Mouse (Mus musculus): Measurements from ENCODE around the gene Ankrd65.
"Not testable (repeated sequence)": the region's sequence is repeated elsewhere in the genome, so short reads cannot be mapped to it uniquely, and the experiment has no call there.

Ankrd65 gene

DNA sequence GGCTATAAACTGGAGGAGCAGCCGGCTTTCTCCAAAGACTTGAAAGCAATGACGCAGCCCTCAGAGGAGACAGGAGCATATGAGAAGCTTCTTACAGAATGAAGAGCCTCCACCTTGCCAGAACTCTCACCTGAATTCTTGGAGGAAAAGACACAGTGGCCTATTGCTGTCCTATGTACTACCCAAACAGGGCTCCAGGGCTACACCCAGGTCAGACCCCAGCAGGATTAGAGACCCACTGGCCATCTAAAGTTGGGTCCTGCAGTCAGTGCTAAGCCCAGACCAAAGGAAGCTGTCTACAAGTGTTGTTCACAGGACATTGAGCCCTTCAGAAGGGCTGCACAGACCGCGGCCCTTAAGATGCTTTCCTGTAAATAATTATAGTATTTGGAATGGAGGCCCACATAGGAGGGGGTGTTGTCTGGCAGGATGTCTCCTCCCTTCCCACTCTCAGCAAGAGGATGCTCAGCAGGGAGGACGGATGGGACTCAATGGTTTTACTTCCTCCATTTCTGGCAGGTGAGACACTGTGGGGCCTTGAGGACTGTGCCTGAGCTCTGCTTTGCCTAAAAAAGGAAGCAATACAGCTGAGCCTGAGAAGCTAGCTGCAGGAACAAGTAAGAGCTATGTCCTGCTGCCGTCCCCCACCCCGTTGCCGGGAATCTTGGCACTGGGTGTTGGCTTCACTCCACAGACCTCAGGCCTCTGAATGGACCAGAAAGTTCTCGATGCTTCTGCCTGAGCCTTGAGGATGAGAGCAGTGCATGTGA is 15.1 kb upstream of the Ankrd65 start:
- in situ Hi-C loops (cut with MboI, MseI): no loop called here

DNA sequence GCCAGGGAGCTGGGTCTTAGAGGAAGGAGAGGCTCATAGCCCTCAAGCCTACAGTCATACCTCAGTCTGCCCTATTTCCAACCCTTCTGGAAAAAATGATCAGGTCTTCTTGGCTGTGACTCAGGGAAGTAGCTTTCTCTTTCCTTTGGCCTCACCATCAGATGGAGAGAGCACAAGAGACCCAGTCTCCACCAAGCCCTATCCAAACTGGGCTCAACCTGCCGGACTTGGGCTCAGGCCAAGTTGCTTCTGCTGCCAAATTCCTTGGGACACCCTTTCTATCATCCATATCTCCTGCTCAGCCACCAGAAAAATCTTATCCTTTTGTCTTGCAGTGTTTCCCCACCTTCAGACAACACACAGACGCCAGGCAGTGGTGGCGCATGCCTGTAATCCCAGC is 14.4 kb upstream of the Ankrd65 start:
- in situ Hi-C loops (cut with MboI, MseI): no loop called here

DNA sequence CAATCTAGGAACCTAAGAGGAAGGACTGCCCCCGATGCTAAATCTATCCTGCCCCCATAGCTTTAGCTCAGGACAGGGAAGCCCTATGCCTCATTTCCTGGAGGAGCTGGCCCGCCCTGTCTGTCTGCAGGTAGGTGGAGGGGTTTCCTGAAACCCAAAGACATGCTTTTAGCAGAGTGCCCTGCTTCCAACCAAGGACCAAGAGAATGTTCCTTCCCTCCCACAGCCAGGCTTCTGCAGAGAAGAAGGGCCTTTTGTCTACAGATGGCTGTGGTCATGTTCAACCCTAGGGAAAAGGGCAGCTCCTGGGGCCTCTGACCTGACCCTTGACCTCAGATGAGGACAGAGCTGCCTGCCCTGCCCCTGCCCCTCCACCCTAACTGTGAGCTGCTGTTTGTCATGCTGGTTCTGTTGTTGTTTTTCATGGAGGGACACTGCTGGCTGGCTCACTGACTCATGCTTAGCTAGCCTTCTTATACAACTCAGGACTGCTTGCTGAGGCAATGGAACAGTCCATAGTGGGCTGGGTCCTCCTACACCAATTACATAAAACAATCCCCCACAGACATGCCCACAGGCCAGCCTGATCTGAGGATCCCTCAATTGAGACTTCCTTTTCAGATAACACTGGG is 13.4 kb upstream of the Ankrd65 start:
- in situ Hi-C loops (cut with MboI, MseI): no loop called here

- in situ Hi-C loops (cut with MboI, MseI): no loop called here
These were observed 12.4 kb upstream of the Ankrd65 start for GRCm38 (mm10) chr4:155777816-155778215.

- in situ Hi-C loops (cut with MboI, MseI): no loop called here
These were observed 10.7 kb upstream of the Ankrd65 start for GRCm38 (mm10) chr4:155779498-155779897.

GRCm38 (mm10) chr4:155780895-155781294 is 9.3 kb upstream of the Ankrd65 start:
- in situ Hi-C loops (cut with MboI, MseI): no loop called here

DNA sequence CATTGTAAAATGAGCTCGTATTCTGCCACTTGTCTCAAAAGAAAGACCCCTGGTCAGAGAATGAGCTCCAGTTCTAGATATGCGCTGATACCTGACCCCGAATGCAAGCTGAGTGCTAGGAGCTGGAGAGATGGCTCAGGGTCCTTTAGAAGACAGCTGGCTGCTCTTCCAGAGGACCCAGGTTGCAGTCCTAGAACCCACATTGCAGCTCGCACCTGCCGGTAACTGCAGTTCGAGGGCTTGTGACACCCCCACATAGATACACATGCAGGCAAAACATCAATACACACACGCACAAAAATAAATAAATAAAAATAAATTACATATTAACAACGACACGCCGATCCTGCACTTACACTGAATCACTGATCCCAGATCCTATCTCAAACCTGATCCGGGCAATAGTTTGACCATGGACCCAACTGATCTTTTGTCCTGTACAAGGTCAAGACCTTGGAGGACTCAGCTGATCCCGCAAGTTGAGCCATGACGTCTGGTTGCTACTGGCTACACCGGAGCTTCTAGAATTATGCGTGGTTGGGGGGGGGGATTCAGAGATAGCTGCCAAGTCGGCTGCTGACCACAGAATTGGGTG is 6.7 kb upstream of the Ankrd65 start:
- in situ Hi-C loops (cut with MboI, MseI): no loop called here

DNA sequence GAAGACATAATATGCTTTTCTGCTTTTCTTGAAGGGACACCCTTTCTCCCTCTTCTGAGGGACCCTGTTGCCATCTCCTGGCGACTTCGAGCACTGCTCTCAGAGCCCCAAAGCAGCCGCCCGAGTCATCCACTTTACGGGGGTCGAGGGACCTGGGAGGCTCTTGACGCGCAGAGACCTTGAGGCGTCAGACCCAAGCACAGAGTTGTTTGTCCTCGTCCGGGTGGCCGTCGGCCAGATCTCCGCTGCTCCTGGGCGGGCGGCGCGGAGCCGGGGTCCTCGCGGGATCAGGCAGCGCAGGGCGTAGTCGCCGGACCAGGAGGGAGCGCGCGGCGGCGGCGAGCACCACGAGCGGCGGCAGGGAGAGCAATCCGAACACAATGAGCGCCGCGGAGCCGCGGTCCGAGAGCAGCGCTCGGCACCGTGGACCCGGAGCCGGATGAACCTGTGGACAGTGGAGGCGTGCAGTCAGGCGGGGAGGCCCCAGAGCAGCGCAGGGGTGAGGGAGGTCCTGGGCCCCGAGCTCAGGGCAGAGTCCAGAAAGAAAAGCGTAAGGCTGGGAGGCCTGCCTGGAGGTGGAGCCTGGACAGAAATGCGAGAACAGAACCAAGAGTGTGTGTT is 6.0 kb upstream of the Ankrd65 start:
- in situ Hi-C loops (cut with MboI, MseI): no loop called here

DNA sequence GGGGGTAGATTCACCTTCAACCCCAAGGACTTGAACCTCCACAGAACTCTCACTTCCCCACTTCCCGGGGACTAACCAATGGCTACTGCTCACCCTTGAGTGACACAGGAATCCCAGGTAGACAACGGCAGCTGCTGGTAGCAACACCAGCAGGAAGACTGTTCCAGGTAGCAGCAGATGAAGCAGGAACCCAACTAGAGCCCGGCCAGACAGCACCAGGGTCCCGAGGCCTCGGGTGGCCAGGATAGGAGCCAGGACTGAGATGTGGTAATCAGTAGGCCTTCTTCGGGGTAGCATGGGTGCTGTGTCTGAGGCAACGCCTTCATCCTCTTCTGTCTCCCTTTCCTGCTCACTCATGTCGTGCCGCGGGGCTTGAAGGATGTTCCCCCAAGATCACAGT is 5.0 kb upstream of the Ankrd65 start:
- in situ Hi-C loops (cut with MboI, MseI): no loop called here

- in situ Hi-C loops (cut with MboI, MseI): no loop called here
These were observed 4.4 kb upstream of the Ankrd65 start, which contains the start of gene Tmem88b for GRCm38 (mm10) chr4:155785819-155786218. Gene Tmem88b (minus strand): TSS chr4:155785874.

DNA sequence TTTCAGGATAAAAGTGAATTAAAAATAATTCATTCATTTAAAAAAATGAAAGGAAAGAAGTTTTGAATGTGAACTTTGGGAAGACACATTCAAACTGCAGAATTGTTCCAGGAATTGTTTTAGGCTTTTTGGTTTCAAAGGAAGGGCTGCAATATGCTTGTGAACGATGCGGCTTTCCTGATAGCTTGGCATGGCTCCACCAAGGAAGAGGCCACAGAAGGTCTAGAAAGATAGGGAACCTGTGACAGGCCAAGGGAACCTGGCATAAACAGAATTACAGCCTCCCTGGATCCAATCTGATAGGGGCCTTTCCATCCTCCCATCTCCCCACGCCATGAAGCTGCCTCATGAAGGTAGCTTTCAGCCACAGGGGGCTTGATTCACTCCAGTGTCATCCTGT is 1.9 kb upstream of the Ankrd65 start:
- in situ Hi-C loops (cut with MboI, MseI): no loop called here

GRCm38 (mm10) chr4:155788833-155789232 is 1.4 kb upstream of the Ankrd65 start:
- in situ Hi-C loops (cut with MboI, MseI): not testable (repeated sequence)

DNA sequence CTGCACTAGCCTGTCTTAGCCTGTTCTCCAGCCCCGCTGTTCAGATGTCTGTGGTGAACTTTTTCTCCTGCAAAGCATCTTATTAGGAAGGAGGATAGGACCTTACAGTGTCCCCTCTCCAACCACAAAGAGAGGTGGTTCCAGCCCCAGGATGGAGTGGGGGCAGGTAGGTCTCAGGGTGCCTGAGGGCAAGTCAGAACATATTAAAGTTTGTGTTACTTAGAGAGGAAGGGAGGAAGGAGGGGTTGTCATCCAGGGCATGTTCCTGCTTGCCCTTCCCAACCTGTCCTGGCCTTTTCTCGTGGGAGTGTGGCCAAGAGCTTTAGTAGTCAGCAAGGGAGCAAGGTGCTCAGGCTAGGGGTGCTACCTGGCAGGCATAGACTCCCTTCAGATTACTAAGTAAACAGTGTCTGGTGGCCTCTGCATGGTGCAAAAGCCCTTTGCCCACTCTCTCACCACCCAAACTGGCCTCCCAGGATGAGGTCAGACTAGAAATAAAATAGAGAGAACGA is 467 bp downstream of the Ankrd65 start:
- in situ Hi-C loops (cut with MboI, MseI): no loop called here

DNA sequence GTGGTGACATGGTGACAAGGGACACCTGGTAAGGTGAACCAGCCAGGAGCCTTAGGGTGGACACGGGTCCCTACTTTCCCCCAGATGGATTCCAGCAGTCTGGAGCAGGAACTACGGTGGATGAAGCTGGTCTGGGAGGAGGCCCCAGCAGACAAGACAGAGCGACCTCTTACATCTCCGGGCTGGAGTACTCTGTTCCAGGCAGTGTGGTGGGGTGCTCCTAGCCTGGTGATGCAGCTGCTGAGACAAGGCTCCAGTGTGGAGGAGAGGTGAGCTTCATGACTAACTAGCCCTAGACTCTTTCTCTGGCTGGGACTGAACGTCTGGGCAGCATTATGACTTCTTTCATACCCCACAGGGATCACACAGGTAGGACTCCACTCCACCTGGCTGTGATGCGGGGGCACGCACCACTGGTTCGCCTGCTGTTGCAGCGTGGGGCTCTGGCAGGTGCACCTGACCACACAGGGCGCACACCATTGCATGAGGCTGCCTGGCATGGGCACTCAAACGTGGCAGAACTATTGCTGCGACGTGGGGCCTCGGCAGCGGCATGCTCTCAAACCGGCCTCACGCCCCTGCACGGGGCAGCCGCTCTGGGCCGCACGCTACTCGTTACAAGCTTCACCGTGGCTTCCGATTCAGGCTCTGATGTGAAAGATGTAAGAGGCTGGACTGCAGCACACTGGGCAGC is 1.1 kb downstream of the Ankrd65 start:
- in situ Hi-C loops (cut with MboI, MseI): no loop called here

GRCm38 (mm10) chr4:155793730-155794129 is 3.5 kb downstream of the Ankrd65 start:
- in situ Hi-C loops (cut with MboI, MseI): no loop called here

- in situ Hi-C loops (cut with MboI, MseI): no loop called here
These were observed 11.8 kb downstream of the Ankrd65 start for GRCm38 (mm10) chr4:155802075-155802474.

- in situ Hi-C loops (cut with MboI, MseI): no loop called here
These were observed 12.6 kb downstream of the Ankrd65 start, which contains the start of gene Mrpl20 for GRCm38 (mm10) chr4:155802741-155803339. Gene Mrpl20 (plus strand): TSS chr4:155802878.

DNA sequence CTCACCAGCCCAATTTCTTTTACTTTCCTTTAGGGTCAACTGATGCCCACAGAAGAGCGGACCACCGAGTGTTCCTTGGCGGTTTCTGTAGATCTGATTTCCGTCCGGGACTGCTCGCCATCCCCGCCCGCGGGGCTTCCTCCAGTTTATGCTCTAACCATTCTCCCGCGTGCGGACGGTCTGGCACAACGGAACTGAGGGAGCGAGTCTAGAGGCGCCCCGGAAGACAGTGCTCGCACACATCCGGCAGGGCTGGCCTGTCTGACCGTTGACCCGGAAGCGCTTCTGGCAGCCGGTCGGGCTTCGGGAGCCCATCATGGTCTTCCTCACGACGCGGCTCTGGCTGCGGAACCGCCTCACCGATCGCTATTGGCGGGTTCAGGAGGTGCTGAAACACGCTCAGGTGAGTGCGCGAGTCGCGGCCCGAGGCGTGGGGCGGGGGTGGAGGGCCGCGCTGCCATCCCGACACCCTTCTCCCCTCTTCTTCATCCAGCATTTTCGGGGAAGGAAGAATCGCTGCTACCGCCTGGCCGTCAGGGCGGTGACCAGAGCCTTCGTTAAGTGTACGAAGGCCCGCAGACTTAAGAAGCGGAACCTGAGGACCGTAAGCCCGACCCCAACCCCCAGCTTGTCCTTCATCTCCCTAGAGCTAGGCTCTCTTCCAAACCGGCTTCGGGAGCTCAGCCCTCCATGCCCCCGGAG is 13.3 kb downstream of the Ankrd65 start:
- in situ Hi-C loops (cut with MboI, MseI): no loop called here

DNA sequence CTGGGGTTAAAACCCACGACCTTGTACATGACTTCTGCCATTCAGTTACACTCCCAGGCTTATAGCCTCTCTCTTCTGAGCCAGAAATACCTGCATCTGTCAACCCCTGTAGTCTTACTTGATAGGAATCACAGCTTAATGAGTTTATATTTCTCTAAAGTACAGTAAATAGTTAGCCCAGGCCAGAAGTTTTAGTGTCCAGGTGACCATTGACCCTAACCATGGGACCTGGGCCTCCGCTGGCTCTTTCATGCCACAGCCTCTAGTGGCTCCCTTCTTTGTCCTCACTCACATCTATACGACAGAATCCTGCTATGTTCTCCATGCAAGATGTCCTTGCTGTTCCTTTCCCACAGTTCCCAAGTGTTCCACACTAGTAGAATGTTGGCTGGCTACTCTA is 17.6 kb downstream of the Ankrd65 start:
- in situ Hi-C loops (cut with MboI, MseI): no loop called here

- in situ Hi-C loops (cut with MboI, MseI): no loop called here
These were observed 21.9 kb downstream of the Ankrd65 start, which contains the start of gene Ccnl2 for GRCm38 (mm10) chr4:155811929-155812664. Gene Ccnl2 (plus strand): TSS chr4:155812489.
